Mouse (Mus musculus): ENCODE data around the gene Nckap5l. TPM values are rescaled to one million over a fixed set of nuclear protein-coding genes. Genes with fewer than 3 reads are reported as not detected.

Gene Nckap5l
- total and polyA plus RNA-seq, 2 experiments from 2014 or later: 5.0 to 35.0 TPM

DNA sequence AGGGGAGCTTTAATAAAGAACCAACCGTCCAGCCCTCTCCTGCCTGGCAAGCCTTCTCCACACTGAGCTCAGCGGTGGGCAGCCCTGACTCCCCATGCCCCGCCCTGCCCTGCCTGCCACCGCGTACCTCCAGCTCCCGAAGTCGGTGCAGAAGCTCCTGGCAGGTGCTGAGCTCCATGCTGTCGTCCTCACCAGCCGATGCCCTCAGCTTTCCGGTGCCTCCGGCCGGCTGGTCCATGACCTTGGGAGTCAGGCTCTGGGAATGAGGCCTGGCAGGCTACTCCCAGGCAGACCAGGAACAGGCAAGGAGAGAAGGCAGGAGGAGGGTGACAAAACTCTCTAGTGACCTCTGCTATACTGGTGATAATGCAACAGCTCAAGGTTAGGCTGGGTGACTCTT, 23.6 kb downstream of the Nckap5l start:
- WGBS: 49% methylated on average over 12 of the region's 12 CpGs
- H3K27ac ChIP-seq (ENCODE audit: low read depth): no peak overlapping the region
- ATAC-seq (ENCODE audit: insufficient read depth, low read depth) (peak; percentile 22; the same call in 1 of the 2 replicates), DNase-seq (ENCODE audit: low spot score) (no peak)
- no peak overlapping the region for H3K4me3 ChIP-seq (ENCODE audit: low read depth, low read length)
- H3K27me3 ChIP-seq (ENCODE audit: control insufficient read depth, insufficient read depth, low read length): no peaks in the 10 kb centered on the region
- TF ChIP-seq CTCF (IDR thresholded peaks at IDR 0.05; ENCODE audit: low read depth): no peak
- no peak for TF ChIP-seq EP300 (IDR thresholded peaks at IDR 0.05; ENCODE audit: low read depth)
- H3K4me2 ChIP-seq (ENCODE audit: low read depth, low read length): no peak overlapping the region
- H3K36me3 ChIP-seq (replicated peaks; ENCODE audit: control insufficient read depth, insufficient read depth, low read length): peaks cover 35% of the 10 kb centered on the region
- peaks cover 15% of the 10 kb centered on the region; the same call in 1 of the 2 replicates for H3K4me1 ChIP-seq (ENCODE audit: control insufficient read depth, insufficient read depth)
- H3K9ac ChIP-seq (replicated peaks; ENCODE audit: low read depth, low read length): 0 out of 2 replicates have a peak overlapping the region, but pooled peaks have one; percentile 12
- H3K9me3 ChIP-seq (replicated peaks; ENCODE audit: control insufficient read depth, low read length): no peaks in the 10 kb centered on the region

GRCm38 (mm10) chr15:99433081-99433718, 24.3 kb downstream of the Nckap5l start:
- H3K36me3 ChIP-seq (replicated peaks; ENCODE audit: control insufficient read depth, insufficient read depth, low read length): peaks cover 36% of the 10 kb centered on the region
- no peak for TF ChIP-seq EP300 (IDR thresholded peaks at IDR 0.05; ENCODE audit: low read depth)
- DNase-seq (ENCODE audit: low spot score): no peak
- no peak overlapping the region for H3K4me3 ChIP-seq (ENCODE audit: low read depth, low read length)
- H3K27ac ChIP-seq (ENCODE audit: low read depth): no peak overlapping the region
- H3K9ac ChIP-seq (replicated peaks; ENCODE audit: low read depth, low read length): no peak overlapping the region
- H3K9me3 ChIP-seq (replicated peaks; ENCODE audit: control insufficient read depth, low read length): no peaks in the 10 kb centered on the region
- H3K27me3 ChIP-seq (ENCODE audit: control insufficient read depth, insufficient read depth, low read length): no peaks in the 10 kb centered on the region
- ATAC-seq (ENCODE audit: insufficient read depth, low read depth): no peak
- H3K4me1 ChIP-seq (ENCODE audit: control insufficient read depth, insufficient read depth): peaks cover 15% of the 10 kb centered on the region; the same call in 1 of the 2 replicates
- 85% methylated on average over 16 of the region's 16 CpGs for WGBS
- no peak overlapping the region for H3K4me2 ChIP-seq (ENCODE audit: low read depth, low read length)

DNA sequence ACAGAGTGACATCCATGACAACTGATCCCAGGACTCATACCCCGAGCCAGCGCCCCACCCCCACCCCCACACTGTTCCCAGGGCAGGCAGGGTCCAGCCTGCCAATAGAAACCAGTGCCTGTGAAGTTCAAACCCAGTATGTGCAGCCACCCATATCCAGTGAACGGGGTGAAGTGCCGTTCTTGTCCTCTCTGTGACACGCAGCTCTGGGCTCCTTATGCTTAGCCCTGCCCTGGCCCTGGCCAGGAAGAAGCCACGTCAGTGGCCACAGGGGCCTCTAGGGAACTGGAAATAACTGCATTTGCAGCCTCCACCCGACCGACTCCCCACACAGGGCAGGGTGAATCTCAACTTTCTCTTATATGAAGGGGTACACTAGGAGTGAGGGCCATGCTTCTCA, 25.6 kb downstream of the Nckap5l start:
- no peak overlapping the region for H3K4me3 ChIP-seq (ENCODE audit: low read depth, low read length)
- no peak for DNase-seq (ENCODE audit: low spot score)
- no peaks in the 10 kb centered on the region for H3K9me3 ChIP-seq (replicated peaks; ENCODE audit: control insufficient read depth, low read length)
- H3K27me3 ChIP-seq (ENCODE audit: control insufficient read depth, insufficient read depth, low read length): no peaks in the 10 kb centered on the region
- no peak overlapping the region for H3K9ac ChIP-seq (replicated peaks; ENCODE audit: low read depth, low read length)
- H3K4me2 ChIP-seq (ENCODE audit: low read depth, low read length): no peak overlapping the region
- peaks cover 15% of the 10 kb centered on the region; the same call in 1 of the 2 replicates for H3K4me1 ChIP-seq (ENCODE audit: control insufficient read depth, insufficient read depth)
- WGBS: 51% methylated on average over 8 of the region's 8 CpGs
- peaks cover 44% of the 10 kb centered on the region for H3K36me3 ChIP-seq (replicated peaks; ENCODE audit: control insufficient read depth, insufficient read depth, low read length)
- ATAC-seq (ENCODE audit: insufficient read depth, low read depth): no peak
- peak overlapping the region; percentile 14; the same call in 1 of the 2 replicates for H3K27ac ChIP-seq (ENCODE audit: low read depth)
- TF ChIP-seq EP300 (IDR thresholded peaks at IDR 0.05; ENCODE audit: low read depth) (no peak), CTCF (IDR thresholded peaks at IDR 0.05; ENCODE audit: low read depth) (no peak)

GRCm38 (mm10) chr15:99431504-99431903, 26.0 kb downstream of the Nckap5l start:
- no peaks in the 10 kb centered on the region for H3K27me3 ChIP-seq (ENCODE audit: control insufficient read depth, insufficient read depth, low read length)
- H3K4me2 ChIP-seq (ENCODE audit: low read depth, low read length): no peak overlapping the region
- no peak overlapping the region for H3K9ac ChIP-seq (replicated peaks; ENCODE audit: low read depth, low read length)
- ATAC-seq (ENCODE audit: insufficient read depth, low read depth) (no peak), DNase-seq (ENCODE audit: low spot score) (peak; percentile 28)
- WGBS: 55% methylated on average over 7 of the region's 7 CpGs
- H3K9me3 ChIP-seq (replicated peaks; ENCODE audit: control insufficient read depth, low read length): no peaks in the 10 kb centered on the region
- no peak overlapping the region for H3K4me3 ChIP-seq (ENCODE audit: low read depth, low read length)
- peaks cover 15% of the 10 kb centered on the region; the same call in 1 of the 2 replicates for H3K4me1 ChIP-seq (ENCODE audit: control insufficient read depth, insufficient read depth)
- peak overlapping the region; percentile 14; the same call in 1 of the 2 replicates for H3K27ac ChIP-seq (ENCODE audit: low read depth)
- TF ChIP-seq EP300 (IDR thresholded peaks at IDR 0.05; ENCODE audit: low read depth) (no peak), CTCF (IDR thresholded peaks at IDR 0.05; ENCODE audit: low read depth) (no peak)
- H3K36me3 ChIP-seq (replicated peaks; ENCODE audit: control insufficient read depth, insufficient read depth, low read length): peaks cover 49% of the 10 kb centered on the region

DNA sequence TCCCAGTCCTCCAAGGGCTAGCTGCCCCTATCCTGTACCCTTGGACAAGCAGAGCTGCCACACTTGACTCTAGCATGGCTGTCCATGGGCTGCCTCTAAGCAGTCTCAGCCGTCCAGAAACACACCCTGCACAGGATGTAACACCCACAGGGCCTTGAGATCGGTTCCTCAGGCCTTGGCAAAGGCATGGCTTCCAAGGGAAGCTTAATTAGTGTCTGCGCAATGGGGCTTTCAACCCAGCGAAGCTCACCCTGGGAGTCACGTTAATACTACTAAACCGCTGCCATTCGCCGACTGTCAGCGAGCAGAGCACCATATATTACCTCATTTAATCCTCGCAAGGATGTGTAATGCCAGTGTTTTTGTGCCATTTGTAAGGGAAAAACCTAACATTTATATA, 26.5 kb downstream of the Nckap5l start:
- WGBS: 91% methylated on average over 10 of the region's 10 CpGs
- TF ChIP-seq EP300 (IDR thresholded peaks at IDR 0.05; ENCODE audit: low read depth) (no peak), CTCF (IDR thresholded peaks at IDR 0.05; ENCODE audit: low read depth) (no peak)
- Histone ChIP-seq H3K4me2 (ENCODE audit: low read depth, low read length) (no peak overlapping the region), H3K36me3 (replicated peaks; ENCODE audit: control insufficient read depth, insufficient read depth, low read length) (peaks cover 53% of the 10 kb centered on the region), H3K27ac (ENCODE audit: low read depth) (peak overlapping the region; percentile 2; the same call in 1 of the 2 replicates), H3K4me1 (ENCODE audit: control insufficient read depth, insufficient read depth) (peaks cover 15% of the 10 kb centered on the region; the same call in 1 of the 2 replicates), H3K27me3 (ENCODE audit: control insufficient read depth, insufficient read depth, low read length) (no peaks in the 10 kb centered on the region), H3K9ac (replicated peaks; ENCODE audit: low read depth, low read length) (no peak overlapping the region), H3K9me3 (replicated peaks; ENCODE audit: control insufficient read depth, low read length) (no peaks in the 10 kb centered on the region), H3K4me3 (ENCODE audit: low read depth, low read length) (no peak overlapping the region)
- DNase-seq (ENCODE audit: low spot score) (no peak), ATAC-seq (ENCODE audit: insufficient read depth, low read depth) (no peak)
